Mouse (Mus musculus): ENCODE measurements around the gene Slc18b1. TPM values are rescaled to one million over a fixed set of nuclear protein-coding genes. Genes with fewer than 3 reads are reported as not detected.
A peak's percentile ranks its signal among the peaks of the same experiment; 100 is the strongest.

Gene Slc18b1
- polyA plus RNA-seq, 1 experiment from 2014 or later, result 1.5 TPM

DNA sequence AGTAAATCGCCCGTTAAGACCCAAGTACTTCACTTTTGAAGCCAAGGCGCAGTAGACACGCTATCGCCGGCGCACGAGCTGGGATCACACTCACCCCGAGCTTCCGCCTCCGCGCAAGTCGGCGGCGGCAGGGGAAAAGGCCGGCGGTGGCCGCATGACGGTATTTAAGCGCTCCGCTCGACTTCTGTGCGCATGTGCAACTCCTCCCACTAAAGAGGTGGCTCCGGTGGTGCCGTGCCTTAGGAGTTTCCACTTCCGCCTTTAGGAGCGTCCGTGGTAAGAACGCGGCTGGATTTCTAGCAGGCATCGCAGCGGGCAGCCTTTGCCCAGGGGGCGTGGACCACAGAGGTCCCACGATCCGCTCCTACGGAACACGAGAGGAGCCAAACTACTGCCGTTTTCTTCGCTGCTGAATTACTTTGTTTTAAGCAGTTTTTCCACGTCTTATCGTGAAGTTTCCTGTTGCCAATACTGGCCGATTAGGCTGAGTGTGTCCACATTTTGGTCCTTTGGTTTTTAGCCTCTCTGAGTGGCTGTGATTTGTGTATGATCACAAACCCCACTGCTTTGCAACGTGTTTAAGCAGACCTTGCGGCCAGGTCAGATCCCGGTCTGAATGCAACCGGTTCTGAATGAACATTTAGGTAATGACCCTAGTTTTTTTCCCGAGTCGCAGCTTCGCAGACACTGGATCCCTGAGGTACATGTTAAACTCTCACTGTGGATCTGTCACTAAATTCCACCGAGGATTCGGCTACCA is 9.5 kb upstream of the Slc18b1 start, which contains the start of gene Rps12:
Gene Rps12, minus strand, starts transcription at position 214 of the 760 bp plus-strand sequence.
- H3K27ac ChIP-seq (ENCODE audit: low read depth), result peak within 1 kb of the TSS; percentile 74
- peak within 1 kb of the TSS; percentile 83 for H3K4me3 ChIP-seq (ENCODE audit: low read depth, low read length)
- TF ChIP-seq CTCF (IDR thresholded peaks at IDR 0.05; ENCODE audit: low read depth) (no peak), EP300 (IDR thresholded peaks at IDR 0.05; ENCODE audit: low read depth) (peak; percentile 92)
- ATAC-seq (peak; percentile 99), DNase-seq (peak; percentile 99)
- no peaks in the 10 kb centered on the region for H3K27me3 ChIP-seq (ENCODE audit: insufficient read depth, low read length)
- H3K9me3 ChIP-seq (ENCODE audit: low read length), result no peaks in the 10 kb centered on the region
- H3K4me2 ChIP-seq (ENCODE audit: low read depth, low read length), result peak within 1 kb of the TSS; percentile 77
- H3K4me1 ChIP-seq (ENCODE audit: insufficient read depth), result peaks cover 19% of the 10 kb centered on the region
- H3K36me3 ChIP-seq (replicated peaks; ENCODE audit: insufficient read depth, low read length), result peaks cover 32% of the 10 kb centered on the region
- WGBS (ENCODE audit: insufficient replicate concordance), result under 1% methylated on average over 51 of the region's 51 CpGs
- peak within 1 kb of the TSS; percentile 86 for H3K9ac ChIP-seq (replicated peaks)

DNA sequence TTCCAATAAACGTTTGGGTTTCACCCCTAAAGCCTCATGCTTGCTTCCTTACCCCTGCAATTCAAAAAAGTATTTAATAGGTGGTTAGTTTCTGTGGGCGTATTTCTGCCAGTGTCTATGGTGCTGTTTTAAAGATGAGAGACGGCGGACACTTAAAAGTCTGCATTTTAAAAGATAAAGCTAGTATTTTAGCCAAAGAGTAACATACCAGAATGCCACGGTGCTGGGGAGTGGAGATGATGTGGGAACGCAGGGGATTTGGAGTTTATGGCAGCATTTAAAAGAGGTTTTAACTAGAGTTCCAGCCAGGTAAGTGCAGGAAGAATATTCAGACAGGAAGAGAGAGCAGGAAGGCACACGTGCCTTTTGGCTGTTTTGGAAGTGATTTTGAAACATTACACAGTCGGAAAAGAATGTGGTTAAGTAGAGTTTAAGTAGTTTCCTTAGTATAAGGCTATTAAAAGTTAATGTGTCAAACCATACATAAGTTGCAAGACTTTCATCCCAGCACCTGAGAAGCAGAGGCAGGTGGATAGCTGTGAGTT is 8.7 kb upstream of the Slc18b1 start:
- Histone ChIP-seq H3K27me3 (ENCODE audit: insufficient read depth, low read length) (no peaks in the 10 kb centered on the region), H3K27ac (ENCODE audit: low read depth) (peak overlapping the region; percentile 71), H3K36me3 (replicated peaks; ENCODE audit: insufficient read depth, low read length) (peaks cover 28% of the 10 kb centered on the region), H3K9ac (replicated peaks) (peak overlapping the region; percentile 74), H3K4me2 (ENCODE audit: low read depth, low read length) (peak overlapping the region; percentile 77), H3K9me3 (ENCODE audit: low read length) (no peaks in the 10 kb centered on the region), H3K4me1 (ENCODE audit: insufficient read depth) (peaks cover 19% of the 10 kb centered on the region), H3K4me3 (ENCODE audit: low read depth, low read length) (peak overlapping the region; percentile 83)
- ATAC-seq, result no peak
- TF ChIP-seq CTCF (IDR thresholded peaks at IDR 0.05; ENCODE audit: low read depth) (no peak), EP300 (IDR thresholded peaks at IDR 0.05; ENCODE audit: low read depth) (no peak)
- WGBS (ENCODE audit: insufficient replicate concordance), result 2% methylated on average over 8 of the region's 8 CpGs
- no peak for DNase-seq

DNA sequence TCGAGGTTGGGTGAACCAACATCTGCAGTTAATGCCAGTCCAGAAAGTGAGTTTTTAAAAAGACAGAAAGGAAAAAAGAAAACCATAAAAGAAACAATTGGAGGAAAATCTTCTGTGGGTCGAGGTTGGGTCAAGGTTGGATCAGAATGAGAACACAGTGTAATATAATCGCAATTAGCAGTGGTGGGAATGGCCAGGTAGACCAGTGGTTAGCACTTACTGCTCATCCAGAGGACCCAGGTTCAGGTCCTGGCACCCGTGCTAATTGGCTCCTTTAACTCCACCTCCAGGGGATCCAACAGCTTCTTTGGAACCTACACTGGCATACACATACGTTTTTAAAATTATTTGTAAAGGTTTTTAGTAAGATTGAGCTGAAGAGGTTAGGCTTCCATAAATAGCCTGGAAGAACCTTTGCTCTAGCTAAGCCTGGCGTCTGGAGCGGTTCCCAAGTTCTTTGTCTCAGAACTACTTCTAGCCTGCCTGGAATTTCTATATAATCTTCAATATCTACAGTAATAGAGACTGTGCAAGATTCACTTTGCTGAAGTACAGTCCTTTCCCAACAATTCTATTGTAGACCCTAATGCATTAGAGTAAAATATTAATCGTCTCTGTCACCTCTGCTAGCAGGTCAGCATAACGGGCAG is 790 bp upstream of the Slc18b1 start:
- H3K9me3 ChIP-seq (ENCODE audit: low read length), result no peaks in the 10 kb centered on the region
- H3K9ac ChIP-seq (replicated peaks), result peak overlapping the region; percentile 79; the same call in 1 of the 2 replicates
- DNase-seq, result no peak
- H3K27ac ChIP-seq (ENCODE audit: low read depth), result no peak overlapping the region
- peak overlapping the region; percentile 90 for H3K4me2 ChIP-seq (ENCODE audit: low read depth, low read length)
- peaks cover 10% of the 10 kb centered on the region for H3K4me1 ChIP-seq (ENCODE audit: insufficient read depth)
- no peak for TF ChIP-seq EP300 (IDR thresholded peaks at IDR 0.05; ENCODE audit: low read depth)
- 0 out of 2 replicates have a peak, but pooled peaks cover 3% of the 10 kb centered on the region for H3K27me3 ChIP-seq (ENCODE audit: insufficient read depth, low read length)
- 71% methylated on average over 9 of the region's 9 CpGs for WGBS (ENCODE audit: insufficient replicate concordance)
- no peaks in the 10 kb centered on the region for H3K36me3 ChIP-seq (replicated peaks; ENCODE audit: insufficient read depth, low read length)
- no peak overlapping the region for H3K4me3 ChIP-seq (ENCODE audit: low read depth, low read length)
- no peak for ATAC-seq

DNA sequence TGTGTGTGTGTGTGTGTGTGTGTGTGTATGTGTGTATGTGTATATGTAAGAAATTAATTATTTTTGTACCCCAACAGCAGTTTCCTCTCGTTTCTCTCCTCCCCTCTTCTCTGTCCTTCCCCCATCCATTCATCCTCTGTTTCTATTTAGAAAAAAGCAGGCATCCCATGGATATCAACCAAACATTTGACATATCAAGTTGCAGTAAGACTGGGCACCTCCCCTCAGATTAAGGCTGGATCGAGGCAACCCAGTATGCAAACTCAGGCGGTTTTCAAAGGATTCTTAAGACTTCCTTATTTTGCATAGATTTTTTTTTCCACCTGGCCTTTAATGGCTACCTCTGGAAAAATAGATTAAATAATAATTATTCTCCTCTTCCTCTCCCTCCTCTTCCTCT is 820 bp downstream of the Slc18b1 start:
- no peak overlapping the region for H3K4me3 ChIP-seq (ENCODE audit: low read depth, low read length)
- peak overlapping the region; percentile 90; the same call in 1 of the 2 replicates for H3K4me2 ChIP-seq (ENCODE audit: low read depth, low read length)
- DNase-seq (no peak), ATAC-seq (no peak)
- H3K27me3 ChIP-seq (ENCODE audit: insufficient read depth, low read length), result 0 out of 2 replicates have a peak, but pooled peaks cover 3% of the 10 kb centered on the region
- peaks cover 10% of the 10 kb centered on the region for H3K4me1 ChIP-seq (ENCODE audit: insufficient read depth)
- no peak overlapping the region for H3K9ac ChIP-seq (replicated peaks)
- TF ChIP-seq CTCF (IDR thresholded peaks at IDR 0.05; ENCODE audit: low read depth) (no peak), EP300 (IDR thresholded peaks at IDR 0.05; ENCODE audit: low read depth) (no peak)
- H3K27ac ChIP-seq (ENCODE audit: low read depth), result no peak overlapping the region
- 0 out of 2 replicates have a peak, but pooled peaks cover 2% of the 10 kb centered on the region for H3K36me3 ChIP-seq (replicated peaks; ENCODE audit: insufficient read depth, low read length)
- no peaks in the 10 kb centered on the region for H3K9me3 ChIP-seq (ENCODE audit: low read length)
- 29% methylated on average over 3 of the region's 3 CpGs for WGBS (ENCODE audit: insufficient replicate concordance)

DNA sequence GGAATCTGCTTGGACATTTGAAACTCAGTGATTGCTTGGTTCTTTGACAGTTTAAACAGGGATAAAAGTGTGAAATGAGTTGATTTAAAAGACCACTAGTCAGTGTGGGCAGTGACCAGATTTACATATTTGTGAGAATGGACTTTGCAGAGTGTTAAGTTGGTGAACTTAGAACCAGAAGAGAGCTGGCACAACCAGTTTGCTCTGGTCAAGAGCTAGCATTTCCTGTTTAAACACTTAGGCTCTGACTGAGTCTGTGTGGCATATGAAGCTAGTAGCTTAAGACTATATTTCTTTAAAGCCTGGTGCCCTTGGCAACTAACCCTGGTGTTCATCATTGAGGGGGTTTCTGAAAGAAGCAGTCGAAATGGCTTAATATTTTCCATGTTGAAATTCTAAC is 1.4 kb downstream of the Slc18b1 start:
- Histone ChIP-seq H3K4me1 (ENCODE audit: insufficient read depth) (peaks cover 10% of the 10 kb centered on the region), H3K9me3 (ENCODE audit: low read length) (no peaks in the 10 kb centered on the region), H3K27ac (ENCODE audit: low read depth) (no peak overlapping the region), H3K4me2 (ENCODE audit: low read depth, low read length) (no peak overlapping the region), H3K4me3 (ENCODE audit: low read depth, low read length) (no peak overlapping the region), H3K27me3 (ENCODE audit: insufficient read depth, low read length) (0 out of 2 replicates have a peak, but pooled peaks cover 3% of the 10 kb centered on the region), H3K36me3 (replicated peaks; ENCODE audit: insufficient read depth, low read length) (0 out of 2 replicates have a peak, but pooled peaks cover 2% of the 10 kb centered on the region), H3K9ac (replicated peaks) (no peak overlapping the region)
- WGBS (ENCODE audit: insufficient replicate concordance), result 79% methylated on average over 1 of the region's 1 CpGs
- ATAC-seq (no peak), DNase-seq (no peak)
- TF ChIP-seq EP300 (IDR thresholded peaks at IDR 0.05; ENCODE audit: low read depth), result no peak
- TF ChIP-seq CTCF (IDR thresholded peaks at IDR 0.05; ENCODE audit: low read depth), result no peak

DNA sequence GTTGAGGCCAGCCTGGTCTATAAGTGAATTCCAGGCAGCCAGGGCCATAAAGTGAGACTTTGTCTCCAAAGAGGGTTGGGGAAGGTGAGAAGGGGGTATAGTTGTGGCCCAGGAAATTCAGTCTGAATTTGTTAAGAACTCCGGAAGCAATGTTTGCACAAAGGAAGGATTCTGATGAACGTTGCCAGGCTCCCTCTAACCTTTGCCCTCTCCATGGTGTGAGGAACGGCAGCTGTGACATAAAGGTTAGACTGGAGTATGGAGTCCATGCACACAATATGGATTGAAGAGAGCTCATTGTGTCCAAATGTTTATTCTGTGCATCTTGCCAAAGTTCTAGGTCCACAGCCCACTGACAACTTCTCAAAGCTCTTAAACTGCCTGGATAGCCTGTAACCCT is 3.1 kb downstream of the Slc18b1 start:
- Histone ChIP-seq H3K27ac (ENCODE audit: low read depth) (no peak overlapping the region), H3K4me2 (ENCODE audit: low read depth, low read length) (no peak overlapping the region), H3K4me1 (ENCODE audit: insufficient read depth) (peaks cover 10% of the 10 kb centered on the region), H3K36me3 (replicated peaks; ENCODE audit: insufficient read depth, low read length) (0 out of 2 replicates have a peak, but pooled peaks cover 2% of the 10 kb centered on the region), H3K9ac (replicated peaks) (no peak overlapping the region), H3K4me3 (ENCODE audit: low read depth, low read length) (no peak overlapping the region), H3K9me3 (ENCODE audit: low read length) (no peaks in the 10 kb centered on the region), H3K27me3 (ENCODE audit: insufficient read depth, low read length) (0 out of 2 replicates have a peak, but pooled peaks cover 3% of the 10 kb centered on the region)
- WGBS (ENCODE audit: insufficient replicate concordance), result 64% methylated on average over 3 of the region's 3 CpGs
- peak; percentile 61 for ATAC-seq
- TF ChIP-seq CTCF (IDR thresholded peaks at IDR 0.05; ENCODE audit: low read depth), result no peak
- no peak for TF ChIP-seq EP300 (IDR thresholded peaks at IDR 0.05; ENCODE audit: low read depth)
- no peak for DNase-seq

All from liver, postnatal 0 days (tissue).